Mouse (Mus musculus) heart, postnatal 4 days (tissue): Measurements from ENCODE around the gene Klf3. TPM values are rescaled to one million over a fixed set of nuclear protein-coding genes. Genes with fewer than 3 reads are reported as not detected.

Source experiments
- DNase-seq: peaks from one replicate; pipeline ENCODE4 v3.0.0; 2021
- total RNA-seq, 2 experiments: library from RNA; stranded (reverse); gene quantifications; 2 replicates each; pipeline ENCODE4 v1.2.3; 2021

Gene Klf3
- total RNA-seq, 2 experiments from 2014 or later, result 73.2 to 76.3 TPM

DNA sequence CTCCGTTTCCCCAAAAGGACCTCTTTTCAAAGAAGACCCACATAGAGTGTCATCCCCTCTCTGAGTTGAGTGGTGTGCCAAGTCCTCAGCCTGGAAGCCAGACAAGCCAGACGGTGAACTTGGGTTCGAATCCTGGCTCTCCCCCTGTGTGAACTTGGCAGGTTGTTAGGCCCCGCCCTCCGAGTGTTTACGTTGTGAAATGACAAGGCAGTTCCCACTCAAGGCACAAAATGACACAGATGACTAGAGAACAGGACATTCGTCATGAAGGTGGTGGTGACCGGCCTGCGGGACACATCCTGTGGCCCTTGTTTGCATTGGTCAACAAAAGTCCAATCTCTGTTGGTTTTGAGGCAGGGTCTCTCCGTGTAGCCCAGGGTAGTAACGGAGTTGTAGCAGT, 6.7 kb downstream of the Klf3 start:
- no peak for DNase-seq

DNA sequence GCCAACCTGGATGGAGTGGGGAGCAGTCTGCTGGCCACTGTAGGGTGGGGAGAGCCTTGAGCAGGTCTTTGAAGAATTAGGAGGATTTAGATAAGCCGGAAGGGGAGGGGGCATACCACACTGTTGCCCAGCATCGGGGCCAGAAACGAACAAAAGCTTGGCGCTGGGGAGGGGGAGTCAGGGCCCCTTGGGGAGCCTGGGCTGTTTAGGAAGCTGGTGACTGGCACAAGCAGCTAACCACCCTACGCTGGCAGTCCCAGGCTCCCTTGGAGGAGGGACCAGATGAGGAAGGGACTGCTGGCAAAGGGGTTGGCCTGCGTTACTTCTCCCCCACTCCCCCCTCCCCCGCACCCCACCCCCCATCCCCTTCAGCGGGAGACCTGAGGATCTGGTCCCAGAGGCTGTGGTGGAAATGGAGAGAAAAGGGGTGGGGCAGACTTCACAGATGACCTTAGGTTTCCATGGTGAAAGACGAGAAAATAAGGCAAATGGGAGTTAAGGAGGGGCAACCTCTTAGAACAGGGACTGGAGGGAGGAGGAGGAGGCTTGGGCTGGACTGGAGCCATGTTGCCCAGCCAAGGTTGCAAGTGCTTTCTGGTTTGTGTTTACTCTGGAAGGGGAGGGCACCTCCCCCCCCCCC, 7.8 kb downstream of the Klf3 start:
- DNase-seq, result peak; percentile 60

DNA sequence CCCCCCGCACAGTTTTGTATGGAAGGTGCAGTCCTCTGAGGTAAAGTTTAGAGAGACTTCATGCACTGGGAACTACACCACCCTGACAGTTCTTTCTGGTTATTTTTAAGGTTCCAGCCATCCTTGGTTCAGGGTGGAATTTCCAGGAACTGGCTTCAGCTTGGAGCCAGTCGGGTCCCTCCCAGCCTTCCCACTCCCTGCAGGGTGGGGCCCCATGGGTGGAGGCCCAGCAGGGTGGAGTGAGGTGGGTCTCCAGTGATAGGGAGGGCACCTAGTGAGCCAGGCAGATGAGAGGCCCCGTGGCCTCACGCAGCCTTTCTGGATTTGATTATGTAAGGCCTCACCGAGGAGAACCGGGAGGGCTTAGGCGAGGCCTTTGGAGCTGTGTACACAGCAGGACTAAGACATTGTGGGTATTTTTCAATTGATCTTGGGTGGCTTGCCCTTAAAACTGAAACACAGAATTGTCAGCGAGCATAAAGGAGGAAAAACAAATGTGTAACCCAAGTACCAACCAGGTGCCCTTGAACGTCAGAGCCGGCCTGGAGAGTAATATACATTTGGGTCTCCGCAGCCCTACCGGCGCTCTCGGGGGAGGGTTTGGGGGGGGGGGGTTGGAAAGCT, 8.4 kb downstream of the Klf3 start:
- DNase-seq, result peak; percentile 70

DNA sequence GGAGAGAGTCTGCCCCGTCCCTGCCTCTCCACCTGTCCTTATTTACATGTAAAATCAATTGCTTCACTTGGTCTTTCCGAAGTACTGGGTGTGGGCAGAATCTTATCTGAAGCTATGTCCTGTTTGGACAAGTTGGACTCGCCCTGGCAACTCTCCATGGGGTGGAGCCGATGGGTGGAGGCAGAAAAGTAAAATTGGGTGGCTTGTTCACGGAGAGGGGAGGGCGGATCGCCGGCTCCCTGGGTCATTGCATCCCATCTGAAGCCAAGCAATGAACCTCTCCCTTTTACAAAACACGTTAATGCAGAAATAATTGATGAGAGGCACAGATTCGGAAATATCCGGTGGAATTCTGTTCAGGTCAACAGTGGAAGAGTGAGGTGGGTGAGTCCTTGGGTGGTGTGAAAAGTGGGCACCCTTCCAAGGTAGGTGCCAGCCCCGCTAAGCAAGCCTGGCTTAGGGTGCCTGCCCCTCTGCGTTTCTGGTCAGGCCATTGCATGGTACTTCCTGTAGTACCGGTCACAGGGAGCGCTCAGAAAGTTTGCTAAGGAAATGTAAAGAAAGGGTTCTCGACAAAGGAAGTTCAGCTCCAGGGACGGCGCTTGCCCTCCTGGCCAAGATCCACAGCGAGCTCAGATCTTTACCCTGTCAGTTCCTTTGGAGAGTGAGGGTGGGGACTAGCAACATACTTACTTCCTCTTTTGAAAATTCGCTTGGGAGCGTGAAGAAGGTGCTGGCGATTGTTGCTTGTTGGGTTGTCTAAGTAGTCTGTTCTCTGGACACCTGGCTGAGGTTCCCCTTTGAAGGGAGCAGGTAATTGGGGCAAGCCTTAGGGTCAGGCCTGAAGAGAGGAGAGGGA, 9.2 kb downstream of the Klf3 start:
- DNase-seq, result peak; percentile 91

DNA sequence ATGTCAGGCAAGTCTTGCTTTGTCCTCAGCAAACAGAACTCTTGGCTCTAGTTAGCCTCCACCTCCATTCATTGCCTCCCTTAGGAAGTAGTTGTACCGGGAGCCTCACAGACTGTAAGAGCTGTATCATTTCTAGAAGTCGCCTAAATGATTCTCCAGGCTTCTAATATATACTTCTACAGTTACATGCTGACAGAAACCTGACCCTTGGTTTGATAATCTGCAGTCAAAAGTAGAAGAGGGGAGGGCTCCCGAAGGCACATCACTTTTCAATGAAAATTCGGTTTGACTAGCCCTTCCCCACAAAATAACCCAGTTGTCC, 9.8 kb downstream of the Klf3 start:
- DNase-seq, result no peak

DNA sequence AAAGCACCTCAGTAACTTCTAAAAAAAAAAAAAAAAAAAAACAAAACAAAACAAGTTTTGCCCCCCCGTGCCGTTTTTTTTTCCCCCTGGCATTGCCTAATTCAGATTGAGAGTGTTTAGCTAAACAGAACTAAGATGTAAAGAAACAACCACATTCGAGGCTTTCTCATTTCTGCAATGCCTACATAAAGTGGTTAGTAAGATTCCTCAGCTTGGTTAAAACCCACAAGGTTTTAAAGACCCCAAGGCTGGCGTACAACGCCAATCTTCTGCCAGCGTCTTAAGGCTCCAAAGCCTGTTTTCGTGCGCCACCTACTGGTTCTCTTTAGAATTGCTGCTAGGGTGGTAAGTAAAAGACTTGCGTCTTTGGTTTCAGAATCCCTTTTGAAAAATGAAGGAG, 10.2 kb downstream of the Klf3 start:
- DNase-seq, result peak; percentile 92

DNA sequence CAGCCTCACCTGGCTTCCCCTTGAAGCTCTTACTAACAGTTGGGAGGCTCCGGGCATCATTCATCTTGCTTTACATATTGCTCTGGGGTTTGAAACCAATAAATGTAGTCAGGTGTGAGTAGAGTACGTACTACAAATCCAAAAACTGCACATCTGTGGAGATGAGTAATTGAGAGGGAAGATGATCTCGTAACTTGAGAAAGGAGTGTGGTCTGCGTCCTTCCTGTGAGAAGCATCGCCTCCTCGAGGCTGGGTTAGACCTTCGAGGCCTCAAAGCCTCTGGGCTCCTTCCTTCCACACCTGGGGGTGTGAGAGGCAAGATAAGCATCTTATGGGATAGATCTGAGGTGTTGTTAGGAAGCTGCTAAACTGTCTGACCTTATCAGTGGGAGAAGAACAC, 11.2 kb downstream of the Klf3 start:
- DNase-seq, result no peak

DNA sequence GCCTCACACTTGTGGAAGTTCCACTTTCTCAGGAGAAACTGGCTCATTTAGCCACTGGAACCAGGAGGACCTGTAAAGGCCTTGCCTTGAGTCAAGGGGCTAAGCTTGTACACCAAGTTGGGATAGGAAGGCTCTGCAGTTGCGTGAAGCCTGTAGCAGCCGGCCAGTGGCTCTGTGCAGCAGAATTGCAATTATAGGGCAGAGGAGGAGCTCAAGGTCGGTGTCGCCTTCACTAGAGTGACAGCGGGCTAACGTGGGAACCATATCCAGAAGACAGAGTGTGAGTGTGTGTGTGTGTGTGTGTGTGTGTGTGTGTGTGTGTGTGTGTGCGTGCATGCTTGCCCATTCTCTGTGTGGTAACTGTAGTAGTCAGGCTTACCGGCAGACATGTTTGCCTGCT, 12.4 kb downstream of the Klf3 start:
- DNase-seq, result no peak

DNA sequence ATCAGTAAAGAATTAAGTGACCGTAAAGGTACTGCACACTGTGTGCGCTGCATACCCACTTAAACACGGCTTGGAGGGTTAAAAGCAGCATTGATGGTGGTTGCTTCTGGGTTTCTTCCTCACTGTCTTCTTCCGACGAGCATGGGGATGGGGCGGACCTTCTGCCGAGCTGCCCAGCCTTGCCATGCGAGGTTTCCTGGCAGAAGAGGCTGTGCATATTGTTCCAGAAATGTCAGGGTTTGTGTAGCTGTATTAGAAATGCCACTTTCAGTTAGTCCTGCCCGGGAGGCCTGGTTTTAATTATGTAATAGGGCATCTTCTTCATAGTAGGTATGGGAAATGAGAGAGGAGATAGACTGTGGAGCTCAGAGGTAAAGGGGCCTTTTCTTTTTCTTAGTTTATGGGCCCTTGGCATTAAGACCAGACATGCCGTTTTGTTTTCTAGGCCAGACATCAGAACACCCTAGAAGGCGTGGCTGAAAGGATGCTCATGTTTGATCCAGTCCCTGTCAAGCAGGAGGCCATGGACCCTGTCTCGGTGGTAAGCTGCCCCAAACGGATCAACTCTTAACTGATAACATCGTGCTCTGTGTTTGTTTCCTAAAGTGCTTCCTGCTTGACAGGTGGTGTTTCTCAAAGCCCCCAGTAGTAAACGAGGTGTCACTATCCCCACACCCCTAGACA, 13.2 kb downstream of the Klf3 start:
- DNase-seq, result no peak

DNA sequence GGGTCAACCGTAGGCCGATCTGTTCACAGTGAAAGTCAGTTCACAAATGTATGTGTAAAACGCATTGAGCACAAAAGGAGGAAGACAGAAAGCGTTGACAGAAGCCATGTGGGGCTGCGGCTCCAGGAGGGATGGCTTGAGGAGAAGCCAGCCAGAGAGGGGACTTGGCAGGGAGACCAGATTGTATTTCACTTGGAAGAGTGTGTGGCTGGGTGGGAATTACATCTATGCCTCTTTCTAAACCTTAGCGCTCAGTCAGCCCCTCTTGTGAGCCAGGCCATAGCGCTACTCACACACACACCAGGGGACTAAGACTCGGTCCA, 13.7 kb downstream of the Klf3 start:
- peak; percentile 59 for DNase-seq

DNA sequence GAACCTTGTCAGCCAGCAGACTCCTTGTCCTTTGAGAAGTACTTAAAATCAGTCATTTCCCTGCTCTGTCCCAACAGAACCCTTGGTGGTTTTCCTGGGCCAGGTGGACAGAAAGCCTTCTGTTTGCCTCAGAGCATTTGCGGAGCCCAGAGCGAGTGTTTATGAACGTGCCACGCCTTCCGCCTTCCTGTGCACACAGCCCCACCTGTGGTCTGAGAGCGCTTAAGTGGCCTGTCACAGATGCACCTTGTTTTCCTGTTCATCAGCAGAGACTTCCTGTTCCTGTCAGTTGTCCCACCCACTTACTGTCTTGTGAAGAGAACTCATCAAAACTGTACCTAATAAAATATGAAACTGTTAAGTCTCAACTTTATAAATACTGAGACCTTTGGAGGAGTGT, 16.2 kb downstream of the Klf3 start:
- DNase-seq, result no peak

DNA sequence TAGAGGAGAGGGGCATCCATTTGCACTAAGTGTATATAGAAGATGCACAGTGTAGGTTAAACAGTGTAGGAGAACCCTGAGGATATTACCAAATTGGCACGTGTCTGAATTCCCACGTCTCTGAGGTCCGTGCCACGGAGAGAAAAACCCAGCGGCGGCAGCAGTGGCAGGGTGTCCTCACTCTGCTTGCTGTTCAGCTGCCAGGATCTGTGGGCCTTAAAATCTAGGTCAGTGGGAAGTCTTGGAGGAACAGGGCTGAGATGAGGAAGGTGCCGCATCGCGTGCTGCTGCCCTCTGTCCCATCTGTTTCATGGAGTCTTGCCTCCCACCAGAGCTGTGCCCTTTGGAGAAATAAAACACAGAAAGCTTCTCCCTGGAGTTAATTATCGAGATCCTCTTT, 16.9 kb downstream of the Klf3 start:
- no peak for DNase-seq

DNA sequence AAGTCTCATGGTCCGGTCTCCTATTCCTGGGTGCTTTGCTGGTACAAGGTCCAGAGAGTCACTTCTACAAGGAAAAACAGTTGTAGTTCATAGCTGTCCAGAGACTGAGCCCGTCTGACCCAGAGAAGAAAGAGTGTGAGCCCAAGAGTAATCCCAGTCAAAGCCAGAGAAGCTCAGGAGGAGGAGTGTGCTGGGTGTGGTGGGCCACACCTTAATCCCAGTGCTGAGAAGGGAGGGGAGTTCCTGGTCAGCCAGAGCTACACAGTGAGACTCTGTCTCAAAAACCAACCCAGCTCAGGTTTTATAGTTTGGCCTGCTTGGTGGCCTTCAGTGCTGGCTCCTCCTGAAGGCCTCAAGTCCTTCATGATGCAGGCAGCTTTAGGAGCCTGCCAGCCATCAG, 18.1 kb downstream of the Klf3 start:
- DNase-seq, result no peak

DNA sequence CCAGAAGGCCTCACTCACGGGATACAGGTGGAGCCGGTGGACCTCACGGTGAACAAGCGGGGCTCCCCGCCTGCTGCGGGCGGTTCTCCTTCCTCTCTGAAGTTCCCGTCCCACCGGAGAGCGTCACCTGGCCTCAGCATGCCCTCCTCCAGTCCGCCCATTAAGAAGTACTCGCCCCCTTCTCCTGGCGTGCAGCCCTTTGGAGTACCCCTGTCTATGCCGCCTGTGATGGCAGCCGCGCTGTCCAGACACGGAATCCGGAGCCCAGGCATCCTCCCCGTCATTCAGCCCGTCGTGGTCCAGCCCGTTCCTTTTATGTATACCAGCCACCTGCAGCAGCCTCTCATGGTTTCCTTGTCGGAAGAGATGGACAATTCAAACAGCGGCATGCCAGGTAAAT, 18.8 kb downstream of the Klf3 start:
- DNase-seq, result no peak

DNA sequence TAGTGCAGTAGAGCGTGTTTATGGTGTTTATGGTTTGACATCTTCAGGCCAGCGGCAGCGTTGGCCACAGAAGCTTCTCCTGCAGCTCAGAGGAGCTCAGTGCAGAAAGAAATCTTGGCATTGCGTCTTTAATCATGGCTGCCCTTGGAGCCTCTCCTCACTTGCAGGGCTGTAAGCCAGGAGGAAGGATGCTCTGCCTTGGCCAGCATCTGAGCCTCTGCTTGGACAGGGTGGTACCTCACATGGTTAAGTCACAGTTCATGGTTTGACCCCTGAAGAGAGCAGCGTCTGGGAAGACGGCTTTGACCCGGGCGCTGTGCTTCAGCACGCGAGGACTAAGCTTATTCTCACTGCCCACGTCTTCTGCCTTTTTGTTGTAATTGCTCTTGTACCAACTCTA, 20.2 kb downstream of the Klf3 start:
- no peak for DNase-seq

DNA sequence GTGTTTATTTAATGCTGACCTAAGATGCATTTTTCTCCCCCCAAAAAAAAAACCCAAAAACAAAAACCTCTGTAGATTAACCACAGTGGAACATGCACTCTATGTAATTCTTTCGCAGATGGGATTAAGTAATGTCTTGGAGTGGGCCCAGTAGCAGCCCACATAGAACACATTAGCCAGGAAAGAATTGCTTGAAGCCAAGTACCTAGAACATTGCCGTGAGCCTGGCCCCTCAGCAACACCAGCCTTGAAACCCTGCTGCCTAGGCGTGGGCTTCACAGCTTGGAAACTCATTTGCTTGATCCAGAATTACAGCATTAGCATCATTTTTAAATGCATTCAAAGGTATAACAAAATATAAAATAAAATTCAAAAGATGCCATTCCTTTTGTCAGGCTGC, 21.6 kb downstream of the Klf3 start:
- peak; percentile 4 for DNase-seq

DNA sequence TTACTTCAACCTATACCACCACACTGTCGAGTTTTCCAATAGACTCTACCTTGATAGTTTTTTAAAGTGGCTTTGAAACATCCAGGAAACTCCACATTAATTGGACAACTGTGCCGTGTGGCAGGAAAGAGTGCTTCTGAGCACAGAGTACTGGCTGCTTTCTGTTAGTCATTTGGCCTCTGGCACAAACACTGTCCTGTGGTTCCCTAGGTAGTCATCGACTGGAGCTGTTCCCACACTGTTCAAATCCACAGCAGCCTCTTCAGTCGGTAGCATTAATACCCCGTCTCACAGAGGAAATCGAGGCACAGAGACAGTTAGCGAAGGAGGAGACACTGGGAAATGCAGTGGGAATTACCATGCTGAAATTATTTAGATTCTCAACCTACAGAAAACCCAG, 22.3 kb downstream of the Klf3 start:
- no peak for DNase-seq

DNA sequence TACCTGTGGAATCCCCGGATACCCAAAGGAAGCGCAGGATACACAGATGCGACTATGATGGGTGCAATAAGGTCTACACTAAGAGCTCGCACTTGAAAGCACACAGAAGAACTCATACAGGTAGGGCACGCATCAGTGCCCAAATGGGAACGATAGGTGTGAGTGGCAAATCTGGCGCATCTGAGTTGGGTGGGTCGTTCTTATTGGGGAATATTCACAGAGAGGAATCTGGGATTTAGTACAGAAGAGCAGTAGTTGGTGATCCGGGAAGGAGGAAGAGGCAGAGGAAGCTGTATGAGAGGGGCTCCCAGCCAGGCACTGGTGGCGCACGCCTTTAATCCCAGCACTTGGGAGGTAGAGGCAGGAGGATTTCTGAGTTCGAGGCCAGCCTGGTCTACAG, 24.0 kb downstream of the Klf3 start:
- no peak for DNase-seq

DNA sequence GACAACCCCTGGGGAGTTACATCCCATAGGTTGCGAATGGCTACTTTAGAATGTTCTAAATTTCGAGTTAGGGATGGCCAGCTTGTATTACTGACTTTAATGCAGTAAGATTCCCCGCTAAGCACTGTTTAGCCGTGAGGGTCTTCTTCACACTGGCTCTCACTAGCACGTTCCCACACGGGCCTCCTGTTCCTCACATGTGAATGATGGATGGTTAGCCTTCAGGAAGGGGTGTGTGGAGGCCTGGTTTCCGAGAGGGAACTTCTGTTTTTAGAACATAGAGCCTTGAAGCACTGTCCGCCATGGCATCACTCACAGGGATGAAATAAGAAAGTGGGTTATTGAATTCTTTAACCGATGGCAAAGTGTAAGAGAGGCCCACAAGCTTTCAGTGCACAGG, 25.1 kb downstream of the Klf3 start:
- no peak for DNase-seq

DNA sequence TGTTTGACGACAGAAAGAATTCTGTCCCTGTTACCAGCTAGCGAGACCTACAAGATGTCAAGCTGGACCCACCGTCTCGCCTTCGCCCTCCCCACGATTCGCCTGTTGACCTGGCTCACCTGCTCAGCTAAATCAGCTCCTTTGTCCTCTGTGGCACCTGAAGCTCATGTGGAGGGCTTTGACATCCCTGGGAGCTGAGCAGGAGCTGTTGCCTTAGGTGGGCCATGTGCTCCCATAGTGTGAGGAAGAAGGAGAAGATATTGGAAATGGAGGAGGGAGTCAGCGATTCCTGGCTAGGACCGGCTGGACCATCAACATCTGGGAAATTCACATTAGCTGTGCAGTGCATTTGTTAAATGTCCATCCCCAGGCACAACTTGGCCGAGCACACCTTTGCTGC, 26.4 kb downstream of the Klf3 start:
- no peak for DNase-seq

DNA sequence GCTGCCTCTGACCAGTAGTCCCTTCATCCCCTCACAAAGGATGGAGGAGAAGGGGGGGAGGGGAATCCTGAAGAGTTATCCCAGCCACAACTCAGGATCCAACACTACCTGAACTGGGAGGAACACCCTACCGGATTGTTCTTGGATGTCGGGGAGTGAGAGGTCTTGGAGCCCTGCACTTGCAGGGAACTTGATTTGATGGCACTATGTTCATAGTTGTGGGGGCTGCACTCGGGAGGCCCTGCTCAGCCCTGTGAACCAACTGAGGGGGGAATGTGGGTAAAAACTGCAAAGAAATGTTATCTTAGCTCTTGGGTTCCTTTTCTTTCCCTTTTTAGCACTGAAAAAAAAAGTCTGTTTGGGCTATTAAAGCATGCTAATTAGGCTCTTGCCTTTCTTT, 27.6 kb downstream of the Klf3 start:
- DNase-seq, result no peak

DNA sequence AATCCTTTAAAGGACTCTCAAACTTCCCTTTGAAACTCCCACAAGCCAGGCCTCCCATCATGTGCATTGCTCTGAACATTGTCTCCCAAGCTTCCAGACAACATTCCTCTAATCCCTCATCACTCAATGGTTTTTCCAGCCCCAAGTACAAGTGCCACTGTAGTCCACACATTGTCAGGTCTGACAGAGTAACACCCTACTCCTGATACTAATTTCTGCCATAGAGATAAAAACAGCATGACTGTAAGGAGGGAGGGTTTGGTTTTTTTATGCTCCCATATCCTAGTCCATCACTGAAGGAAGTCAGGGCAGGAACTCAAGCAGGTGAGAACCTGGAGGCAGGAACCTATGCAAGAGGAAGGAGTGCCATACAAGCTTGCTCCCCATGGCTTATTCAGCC, 30.2 kb downstream of the Klf3 start:
- DNase-seq, result no peak

DNA sequence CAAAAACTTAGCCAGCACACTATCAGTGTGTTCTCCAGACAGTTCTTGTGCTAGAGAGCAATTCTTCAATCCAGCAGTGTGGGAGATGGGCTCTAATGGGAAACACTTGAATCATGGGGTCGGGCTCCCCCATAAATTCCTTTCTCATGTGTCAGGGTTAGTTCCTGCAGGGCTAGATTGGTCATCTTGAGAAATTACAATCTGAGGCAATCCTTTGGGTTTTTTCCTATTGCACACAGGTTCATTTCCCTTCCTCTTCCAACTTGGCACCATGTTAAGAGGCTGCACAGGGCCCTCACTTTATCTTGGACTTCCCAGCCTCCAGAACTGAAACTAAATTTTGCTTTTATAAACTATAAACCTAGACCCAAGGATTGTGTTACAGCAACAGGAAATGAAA, 31.0 kb downstream of the Klf3 start:
- DNase-seq, result no peak

DNA sequence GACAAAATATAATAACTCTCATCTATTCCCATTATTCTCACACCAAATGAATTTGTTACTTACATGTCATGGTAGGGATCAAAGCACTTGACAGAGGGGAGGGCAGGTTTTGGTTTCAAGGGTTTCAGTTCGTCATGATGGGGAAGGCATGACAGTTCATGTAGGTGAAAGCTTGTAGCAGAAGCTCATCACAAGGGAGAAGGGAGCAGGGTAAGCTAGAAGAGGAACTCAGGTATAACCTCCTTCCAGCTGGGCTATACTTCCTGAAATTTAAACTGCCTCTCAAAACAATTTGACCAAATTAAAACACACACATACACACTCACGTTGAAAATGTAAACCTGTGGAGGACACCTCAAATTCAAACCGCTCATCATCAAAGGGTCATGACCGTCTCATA, 32.1 kb downstream of the Klf3 start:
- no peak for DNase-seq
